Mouse (Mus musculus) lung, postnatal 0 days (tissue): ENCODE data around the gene Map7.

Experiments
- CTCF ChIP-seq: IDR thresholded peaks from 2 replicates; pipeline ENCODE4 v1.5.1; 2016; ENCODE audit warnings: antibody characterized with exemption, mild to moderate bottlenecking
- EP300 ChIP-seq: IDR thresholded peaks from 2 replicates; pipeline ENCODE4 v1.6.1; 2016; ENCODE audit warnings: antibody characterized with exemption, mild to moderate bottlenecking, control low read depth

- TF ChIP-seq EP300: no peak
- no peak for TF ChIP-seq CTCF
Measured at GRCm38 (mm10) chr10:20298152-20298920, 150.1 kb downstream of the Map7 start.
